Mouse (Mus musculus) stomach, postnatal 0 days (tissue): ENCODE measurements around the gene Zfp644. TPM values are rescaled to one million over a fixed set of nuclear protein-coding genes. Genes with fewer than 3 reads are reported as not detected.
A peak's percentile ranks its signal among the peaks of the same experiment; 100 is the strongest.

Source experiments
- ATAC-seq: fragments of 200-750 bp; cut with Nextera tagmentation; 2 replicates; pipeline ENCODE4 v1.8.0; 2017; ENCODE audit not compliant: low FRiP score, low TSS enrichment
- DNase-seq: peaks from one replicate; pipeline ENCODE4 v3.0.0-alpha.2; 2016; ENCODE audit warnings: low spot score
- H3K27ac ChIP-seq: fragments of 300-500 bp; sonication (generic); replicated peaks from 2 replicates; pipeline ENCODE4 v1.5.1; 2014; ENCODE audit warnings: mild to moderate bottlenecking, control low read depth
- H3K27me3 ChIP-seq: fragments of 300-500 bp; sonication (generic); 2 replicates; pipeline ENCODE4 v1.6.1; 2014; ENCODE audit warnings: low read length; ENCODE audit not compliant: control insufficient read depth, insufficient read depth
- H3K36me3 ChIP-seq: fragments of 300-500 bp; sonication (generic); 2 replicates; pipeline ENCODE4 v1.6.1; 2014; ENCODE audit warnings: low read length, mixed read lengths; ENCODE audit not compliant: control insufficient read depth, insufficient read depth
- H3K4me1 ChIP-seq: fragments of 300-500 bp; sonication (generic); replicated peaks from 2 replicates; pipeline ENCODE4 v1.6.1; 2014; ENCODE audit warnings: antibody characterized with exemption; ENCODE audit not compliant: control insufficient read depth, insufficient read depth
- H3K4me2 ChIP-seq: fragments of 300-500 bp; sonication (generic); replicated peaks from 2 replicates; pipeline ENCODE4 v1.6.1; 2014; ENCODE audit warnings: low read depth, mild to moderate bottlenecking, control low read depth, moderate library complexity
- H3K4me3 ChIP-seq: fragments of 300-500 bp; sonication (generic); 2 replicates; pipeline ENCODE4 v1.5.1; 2014; ENCODE audit warnings: low read depth, low read length, control low read depth
- H3K9ac ChIP-seq: fragments of 300-500 bp; sonication (generic); 2 replicates; pipeline ENCODE4 v1.6.1; 2014; ENCODE audit warnings: mild to moderate bottlenecking, low read length, control low read depth, mixed read lengths
- H3K9me3 ChIP-seq: fragments of 300-500 bp; sonication (generic); 2 replicates; pipeline ENCODE4 v1.6.1; 2016; ENCODE audit warnings: low read length; ENCODE audit not compliant: control insufficient read depth
- CTCF ChIP-seq: IDR thresholded peaks from 2 replicates; pipeline ENCODE4 v1.5.1; 2016; ENCODE audit warnings: antibody characterized with exemption, low read depth, mild to moderate bottlenecking, moderate library complexity
- EP300 ChIP-seq: optimal IDR thresholded peaks from 2 replicates; pipeline ENCODE3; 2016; ENCODE audit warnings: antibody characterized with exemption
- WGBS: fragments of 180-500 bp; shearing (Covaris S2); extraction: QIAGEN DNeasy Blood & Tissue Kit; methylation state at CpG from one replicate; pipeline ENCODE4 v1.1.7; 2014; 5-methylcytosine and 5-hydroxymethylcytosine counted together
- polyA plus RNA-seq: library from polyadenylated mRNA; unstranded; fragments of >200 nt; fragmentation: Nextera tagmentation; extraction: Ambion mirVana; gene quantifications from 2 replicates; pipeline ENCODE4 v1.2.1, GENCODE M21; 2015

The Zfp644 gene
- polyA plus RNA-seq = 34.1 and 37.6 TPM in 2 replicates

- Histone ChIP-seq H3K4me3 (peak within 1 kb of the TSS; percentile 79), H3K27me3 (no peaks in the 10 kb centered on the region), H3K36me3 (no peaks in the 10 kb centered on the region), H3K9ac (peak within 1 kb of the TSS; percentile 95), H3K4me1 (no peaks in the 10 kb centered on the region), H3K4me2 (peak within 1 kb of the TSS; percentile 71), H3K27ac (peak within 1 kb of the TSS; percentile 99), H3K9me3 (no peaks in the 10 kb centered on the region)
- TF ChIP-seq EP300 = no peak
- 0 out of 2 replicates have a peak, but pooled peaks have one; percentile 20 for TF ChIP-seq CTCF
- peak; percentile 88 for DNase-seq
- 2% methylated on average over 67 of the region's 71 CpGs for WGBS
- ATAC-seq = peak; percentile 94
Observed at GRCm38 (mm10) chr5:106696396-106697337, at the start of gene Zfp644. TSS of gene Zfp644 (minus strand) at chr5:106697287.

GRCm38 (mm10) chr5:106739716-106740115, 42.6 kb upstream of the Zfp644 start:
- H3K27ac ChIP-seq = no peak overlapping the region
- DNase-seq = no peak
- H3K4me2 ChIP-seq = no peak overlapping the region
- no peaks in the 10 kb centered on the region for H3K9me3 ChIP-seq
- no peak for ATAC-seq
- H3K9ac ChIP-seq = no peak overlapping the region
- no peaks in the 10 kb centered on the region for H3K4me1 ChIP-seq
- no peaks in the 10 kb centered on the region for H3K27me3 ChIP-seq
- no peak overlapping the region for H3K4me3 ChIP-seq
- WGBS = 37% methylated on average over 6 of the region's 6 CpGs
- no peak for TF ChIP-seq CTCF
- TF ChIP-seq EP300 = no peak
- no peaks in the 10 kb centered on the region for H3K36me3 ChIP-seq

- no peak for ATAC-seq
- no peak overlapping the region for H3K4me2 ChIP-seq
- H3K27ac ChIP-seq = no peak overlapping the region
- no peaks in the 10 kb centered on the region for H3K9me3 ChIP-seq
- H3K27me3 ChIP-seq = no peaks in the 10 kb centered on the region
- no peak overlapping the region for H3K9ac ChIP-seq
- DNase-seq = no peak
- H3K4me3 ChIP-seq = no peak overlapping the region
- WGBS = 86% methylated on average over 3 of the region's 3 CpGs
- H3K4me1 ChIP-seq = no peaks in the 10 kb centered on the region
- no peak for TF ChIP-seq EP300
- TF ChIP-seq CTCF = no peak
- no peaks in the 10 kb centered on the region for H3K36me3 ChIP-seq
Observed at GRCm38 (mm10) chr5:106723487-106723886, 26.4 kb upstream of the Zfp644 start.

- H3K27me3 ChIP-seq = no peaks in the 10 kb centered on the region
- no peaks in the 10 kb centered on the region for H3K9me3 ChIP-seq
- DNase-seq = no peak
- ATAC-seq = no peak
- 55% methylated on average over 5 of the region's 5 CpGs for WGBS
- no peaks in the 10 kb centered on the region for H3K36me3 ChIP-seq
- TF ChIP-seq EP300 = no peak
- TF ChIP-seq CTCF = no peak
- no peak overlapping the region for H3K4me3 ChIP-seq
- H3K4me2 ChIP-seq = no peak overlapping the region
- no peak overlapping the region for H3K9ac ChIP-seq
- no peaks in the 10 kb centered on the region for H3K4me1 ChIP-seq
- no peak overlapping the region for H3K27ac ChIP-seq
Observed at GRCm38 (mm10) chr5:106722771-106723170, 25.7 kb upstream of the Zfp644 start.

- WGBS = 33% methylated on average over 3 of the region's 3 CpGs
- Histone ChIP-seq H3K27me3 (no peaks in the 10 kb centered on the region), H3K27ac (no peak overlapping the region), H3K9me3 (no peaks in the 10 kb centered on the region), H3K4me3 (no peak overlapping the region), H3K36me3 (no peaks in the 10 kb centered on the region), H3K9ac (no peak overlapping the region), H3K4me2 (no peak overlapping the region), H3K4me1 (peaks cover 2% of the 10 kb centered on the region)
- ATAC-seq (0 out of 2 replicates have a peak, but pooled peaks have one; percentile 20), DNase-seq (no peak)
- TF ChIP-seq EP300 (no peak), CTCF (no peak)
Observed at GRCm38 (mm10) chr5:106711870-106712277, 14.8 kb upstream of the Zfp644 start.

- H3K9ac ChIP-seq = no peak overlapping the region
- peaks cover 2% of the 10 kb centered on the region for H3K4me1 ChIP-seq
- H3K27me3 ChIP-seq = no peaks in the 10 kb centered on the region
- DNase-seq (no peak), ATAC-seq (0 out of 2 replicates have a peak, but pooled peaks have one; percentile 10)
- H3K4me3 ChIP-seq = no peak overlapping the region
- 76% methylated on average over 5 of the region's 5 CpGs for WGBS
- H3K36me3 ChIP-seq = no peaks in the 10 kb centered on the region
- TF ChIP-seq CTCF (no peak), EP300 (no peak)
- no peaks in the 10 kb centered on the region for H3K9me3 ChIP-seq
- no peak overlapping the region for H3K4me2 ChIP-seq
- H3K27ac ChIP-seq = no peak overlapping the region
Observed at GRCm38 (mm10) chr5:106711220-106711726, 14.2 kb upstream of the Zfp644 start.
